Mouse (Mus musculus) midbrain, embryonic 11.5 days (tissue): ENCODE results near the gene Ndufa12. TPM values are rescaled to one million over a fixed set of nuclear protein-coding genes. Genes with fewer than 3 reads are reported as not detected.

Experiments
- ATAC-seq: fragments of 200-750 bp; cut with Nextera tagmentation; 2 replicates; pipeline ENCODE4 v1.8.0; 2017; ENCODE audit warnings: moderate TSS enrichment, moderate library complexity; ENCODE audit not compliant: low FRiP score
- DNase-seq: peaks from one replicate; pipeline ENCODE4 v3.0.0; 2015; ENCODE audit warnings: low spot score; ENCODE audit errors: missing footprints
- H3K27ac ChIP-seq: fragments of 300-500 bp; sonication (generic); 2 replicates; pipeline ENCODE4 v1.5.1; 2014; ENCODE audit warnings: low read depth, low read length
- H3K27me3 ChIP-seq: fragments of 300-500 bp; sonication (generic); 2 replicates; pipeline ENCODE4 v1.6.1; 2014; ENCODE audit warnings: mild to moderate bottlenecking, low read length, moderate library complexity, mixed read lengths; ENCODE audit not compliant: control insufficient read depth, insufficient read depth
- H3K36me3 ChIP-seq: fragments of 300-500 bp; sonication (generic); 2 replicates; pipeline ENCODE4 v1.6.1; 2014; ENCODE audit warnings: mild to moderate bottlenecking, low read length, moderate library complexity, mixed read lengths; ENCODE audit not compliant: control insufficient read depth, insufficient read depth
- H3K4me1 ChIP-seq: fragments of 300-500 bp; sonication (generic); 2 replicates; pipeline ENCODE4 v1.6.1; 2014; ENCODE audit warnings: low read length; ENCODE audit not compliant: control insufficient read depth, insufficient read depth
- H3K4me2 ChIP-seq: fragments of 300-500 bp; sonication (generic); 2 replicates; pipeline ENCODE4 v1.6.1; 2014; ENCODE audit warnings: mild to moderate bottlenecking, moderate library complexity
- H3K4me3 ChIP-seq: fragments of 300-500 bp; sonication (generic); 2 replicates; pipeline ENCODE4 v1.5.1; 2014; ENCODE audit warnings: low read depth, low read length
- H3K9ac ChIP-seq: fragments of 300-500 bp; sonication (generic); 2 replicates; pipeline ENCODE4 v1.6.1; 2014; ENCODE audit warnings: low read length
- H3K9me3 ChIP-seq: fragments of 300-500 bp; sonication (generic); 2 replicates; pipeline ENCODE4 v1.6.1; 2016; ENCODE audit warnings: low read length; ENCODE audit not compliant: control insufficient read depth
- WGBS: fragments of 180-500 bp; shearing (Covaris S2); extraction: QIAGEN DNeasy Blood & Tissue Kit; methylation state at CpG from one replicate; pipeline ENCODE4 v1.1.7; 2014; 5-methylcytosine and 5-hydroxymethylcytosine counted together
- polyA plus RNA-seq: library from polyadenylated mRNA; unstranded; fragments of >200 nt; fragmentation: Nextera tagmentation; extraction: Ambion mirVana; gene quantifications from 2 replicates; pipeline ENCODE4 v1.2.1, GENCODE M21; 2014

Gene Ndufa12
- polyA plus RNA-seq, 1 experiment from 2014 or later, result 528 TPM

GRCm38 (mm10) chr10:94210718-94211618 lies 12.4 kb downstream of the Ndufa12 start:
- peaks cover 6% of the 10 kb centered on the region for H3K36me3 ChIP-seq
- no peak overlapping the region for H3K9ac ChIP-seq
- no peak overlapping the region for H3K27ac ChIP-seq
- H3K4me2 ChIP-seq, result no peak overlapping the region
- ATAC-seq (no peak), DNase-seq (peak; percentile 88)
- 72% methylated on average over 6 of the region's 6 CpGs for WGBS
- H3K4me3 ChIP-seq, result no peak overlapping the region
- no peaks in the 10 kb centered on the region for H3K27me3 ChIP-seq
- H3K9me3 ChIP-seq, result no peaks in the 10 kb centered on the region
- H3K4me1 ChIP-seq, result no peaks in the 10 kb centered on the region

DNA sequence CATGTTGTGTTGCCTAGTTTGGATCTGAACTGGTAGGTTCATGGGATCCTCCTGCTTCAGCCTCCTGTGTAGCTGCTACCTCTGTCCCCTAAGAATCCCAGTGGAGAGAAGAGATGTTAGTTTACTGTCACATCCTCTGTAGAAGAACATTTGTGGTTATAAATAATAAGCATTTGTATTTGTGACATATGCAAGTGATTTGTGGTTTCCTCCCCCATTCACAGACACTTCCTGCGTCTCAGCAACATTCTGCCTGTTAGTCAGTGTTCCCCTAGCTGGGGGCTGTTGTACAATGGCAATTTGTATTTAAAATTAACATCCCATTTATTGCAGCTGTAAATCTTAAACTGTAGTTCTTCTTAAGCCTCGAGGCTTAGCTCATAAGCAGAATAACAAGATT lies 13.2 kb downstream of the Ndufa12 start:
- Histone ChIP-seq H3K4me2 (no peak overlapping the region), H3K4me1 (no peaks in the 10 kb centered on the region), H3K36me3 (peaks cover 6% of the 10 kb centered on the region), H3K27ac (no peak overlapping the region), H3K27me3 (no peaks in the 10 kb centered on the region), H3K9me3 (no peaks in the 10 kb centered on the region), H3K4me3 (no peak overlapping the region), H3K9ac (no peak overlapping the region)
- ATAC-seq, result no peak
- DNase-seq, result no peak
- WGBS, result 81% methylated on average over 2 of the region's 2 CpGs

GRCm38 (mm10) chr10:94225026-94225750 lies 26.7 kb downstream of the Ndufa12 start:
- WGBS, result 84% methylated on average over 6 of the region's 6 CpGs
- Histone ChIP-seq H3K27me3 (no peaks in the 10 kb centered on the region), H3K4me1 (no peaks in the 10 kb centered on the region), H3K9me3 (peaks cover 3% of the 10 kb centered on the region; the same call in 1 of the 2 replicates), H3K9ac (no peak overlapping the region), H3K4me3 (no peak overlapping the region), H3K4me2 (no peak overlapping the region), H3K36me3 (peaks cover 2% of the 10 kb centered on the region; the same call in 1 of the 2 replicates), H3K27ac (no peak overlapping the region)
- ATAC-seq, result no peak
- no peak for DNase-seq

DNA sequence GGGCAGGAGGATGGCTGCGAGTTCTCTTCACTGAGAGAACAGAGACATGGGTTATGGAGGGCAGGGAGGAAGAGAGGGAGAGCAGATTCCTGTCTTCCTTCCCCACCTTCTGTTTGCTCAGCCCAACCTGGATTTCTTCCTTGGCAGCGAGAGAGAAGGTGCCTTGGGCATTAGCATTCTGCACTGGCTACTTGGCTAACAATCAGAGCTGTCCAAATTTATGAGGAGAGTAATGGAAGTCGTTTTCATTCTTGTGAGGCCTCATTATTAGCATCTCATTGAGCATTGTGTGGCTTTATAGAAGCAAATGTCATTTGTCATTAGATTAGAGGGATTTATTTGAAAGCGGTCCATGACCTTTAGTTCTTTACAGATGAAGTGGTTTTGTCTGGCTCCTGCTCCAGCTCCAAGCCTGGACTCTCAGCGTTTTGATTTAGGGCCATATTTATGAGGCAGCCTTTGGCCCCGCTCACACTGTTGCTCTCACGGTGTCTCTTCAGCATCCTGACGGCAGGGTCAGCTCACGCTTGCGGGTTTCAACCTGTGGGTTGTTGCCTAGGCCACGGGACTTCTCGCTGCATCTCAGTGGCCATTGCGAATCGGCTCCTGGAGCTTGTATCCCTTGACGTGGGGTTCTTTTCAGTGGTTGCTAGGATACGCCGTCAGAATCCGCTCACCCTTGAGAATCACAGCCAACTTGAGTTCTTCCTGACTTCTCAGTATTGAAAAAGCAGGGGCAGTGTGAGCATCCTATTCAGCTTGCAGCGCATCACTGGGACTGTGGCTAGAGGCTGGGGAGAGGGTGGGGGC lies 31.9 kb downstream of the Ndufa12 start:
- DNase-seq (peak; percentile 97), ATAC-seq (peak; percentile 94)
- 15% methylated on average over 19 of the region's 19 CpGs for WGBS

DNA sequence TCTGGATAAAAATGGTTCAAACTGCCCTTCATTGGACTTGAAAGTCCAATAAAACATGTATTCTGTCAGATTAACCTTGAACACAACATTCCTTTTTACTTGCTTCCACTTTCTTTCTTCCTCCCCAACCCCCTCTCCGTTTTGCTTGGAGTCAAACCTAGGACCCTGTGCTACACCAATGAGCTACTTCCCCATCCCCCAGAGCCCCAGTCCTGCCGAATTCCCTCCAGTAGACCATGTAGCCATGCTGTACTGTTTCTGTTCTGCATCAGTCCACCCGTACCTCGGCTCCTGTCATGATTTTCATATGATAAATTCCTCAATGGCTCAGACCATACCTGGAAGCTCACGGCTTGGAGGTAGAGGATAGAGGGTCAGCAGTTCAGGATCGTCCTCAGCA lies 32.5 kb downstream of the Ndufa12 start:
- ATAC-seq (peak; percentile 74), DNase-seq (no peak)
- peaks cover 3% of the 10 kb centered on the region; the same call in 1 of the 2 replicates for H3K9me3 ChIP-seq
- no peak overlapping the region for H3K9ac ChIP-seq
- H3K27me3 ChIP-seq, result no peaks in the 10 kb centered on the region
- no peaks in the 10 kb centered on the region for H3K36me3 ChIP-seq
- WGBS, result 53% methylated on average over 6 of the region's 6 CpGs
- 0 out of 2 replicates have a peak overlapping the region, but pooled peaks have one; percentile 15 for H3K4me2 ChIP-seq
- peaks cover 8% of the 10 kb centered on the region for H3K4me1 ChIP-seq
- H3K27ac ChIP-seq, result peak overlapping the region; percentile 54
- no peak overlapping the region for H3K4me3 ChIP-seq

More for the DNA sequence above, 31.9 kb downstream of the Ndufa12 start:
- Histone ChIP-seq H3K36me3 (no peaks in the 10 kb centered on the region), H3K9ac (no peak overlapping the region), H3K27me3 (no peaks in the 10 kb centered on the region), H3K4me2 (peak overlapping the region; percentile 23; the same call in 1 of the 2 replicates), H3K9me3 (peaks cover 3% of the 10 kb centered on the region; the same call in 1 of the 2 replicates), H3K4me3 (no peak overlapping the region), H3K4me1 (peaks cover 8% of the 10 kb centered on the region), H3K27ac (peak overlapping the region; percentile 60)

DNA sequence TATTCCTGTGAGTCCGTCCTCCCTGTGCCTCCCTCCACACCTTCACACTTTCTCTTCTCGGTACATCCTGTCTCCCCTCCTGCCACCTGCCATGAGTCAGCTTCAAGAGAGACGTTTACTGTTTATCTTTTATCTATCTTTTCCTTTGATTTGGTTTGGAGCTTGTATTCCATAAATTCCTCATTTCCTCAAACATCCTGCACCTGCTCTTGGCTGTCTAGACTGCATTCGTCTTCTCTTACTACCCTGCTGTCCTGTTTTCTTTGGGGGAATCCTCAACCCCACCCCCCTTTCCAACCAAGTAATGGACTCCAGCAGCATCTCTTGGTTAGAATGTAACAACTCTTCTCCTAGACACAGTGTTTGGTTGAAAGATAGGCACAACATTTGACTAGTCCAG lies 36.7 kb downstream of the Ndufa12 start:
- WGBS, result 69% methylated on average over 4 of the region's 4 CpGs
- H3K27me3 ChIP-seq, result no peaks in the 10 kb centered on the region
- no peak for ATAC-seq

GRCm38 (mm10) chr10:94241346-94241745 lies 42.8 kb downstream of the Ndufa12 start:
- H3K9me3 ChIP-seq, result no peaks in the 10 kb centered on the region
- no peak overlapping the region for H3K27ac ChIP-seq
- no peaks in the 10 kb centered on the region for H3K4me1 ChIP-seq
- DNase-seq, result no peak
- H3K4me3 ChIP-seq, result no peak overlapping the region
- H3K27me3 ChIP-seq, result no peaks in the 10 kb centered on the region
- 56% methylated on average over 2 of the region's 2 CpGs for WGBS
- no peak overlapping the region for H3K4me2 ChIP-seq
- H3K9ac ChIP-seq, result no peak overlapping the region
- no peak for ATAC-seq
- H3K36me3 ChIP-seq, result no peaks in the 10 kb centered on the region

More for the DNA sequence above, 36.7 kb downstream of the Ndufa12 start:
- H3K9ac ChIP-seq, result no peak overlapping the region
- H3K4me1 ChIP-seq, result peaks cover 8% of the 10 kb centered on the region
- no peak overlapping the region for H3K27ac ChIP-seq
- H3K9me3 ChIP-seq, result no peaks in the 10 kb centered on the region
- H3K36me3 ChIP-seq, result no peaks in the 10 kb centered on the region
- no peak for DNase-seq
- H3K4me3 ChIP-seq, result no peak overlapping the region
- H3K4me2 ChIP-seq, result no peak overlapping the region

GRCm38 (mm10) chr10:94247748-94248349 lies 49.3 kb downstream of the Ndufa12 start:
- Histone ChIP-seq H3K27me3 (no peaks in the 10 kb centered on the region), H3K9me3 (no peaks in the 10 kb centered on the region), H3K4me2 (no peak overlapping the region), H3K36me3 (no peaks in the 10 kb centered on the region), H3K9ac (no peak overlapping the region), H3K27ac (no peak overlapping the region), H3K4me3 (no peak overlapping the region), H3K4me1 (peaks cover 6% of the 10 kb centered on the region)
- ATAC-seq, result no peak
- WGBS, result 90% methylated on average over 7 of the region's 7 CpGs
- DNase-seq, result no peak
